Mouse (Mus musculus) embryo, embryonic 11 days (tissue): ENCODE measurements around the gene Srpk2.
A peak's percentile ranks its signal among the peaks of the same experiment; 100 is the strongest.
"Not testable (repeated sequence)": the region's sequence is repeated elsewhere in the genome, so short reads cannot be mapped to it uniquely, and the experiment has no call there.

ENCODE experiments used
- DNase-seq: peaks from one replicate; pipeline ENCODE4 v3.0.0-alpha.2; 2015

The Srpk2 gene

DNA sequence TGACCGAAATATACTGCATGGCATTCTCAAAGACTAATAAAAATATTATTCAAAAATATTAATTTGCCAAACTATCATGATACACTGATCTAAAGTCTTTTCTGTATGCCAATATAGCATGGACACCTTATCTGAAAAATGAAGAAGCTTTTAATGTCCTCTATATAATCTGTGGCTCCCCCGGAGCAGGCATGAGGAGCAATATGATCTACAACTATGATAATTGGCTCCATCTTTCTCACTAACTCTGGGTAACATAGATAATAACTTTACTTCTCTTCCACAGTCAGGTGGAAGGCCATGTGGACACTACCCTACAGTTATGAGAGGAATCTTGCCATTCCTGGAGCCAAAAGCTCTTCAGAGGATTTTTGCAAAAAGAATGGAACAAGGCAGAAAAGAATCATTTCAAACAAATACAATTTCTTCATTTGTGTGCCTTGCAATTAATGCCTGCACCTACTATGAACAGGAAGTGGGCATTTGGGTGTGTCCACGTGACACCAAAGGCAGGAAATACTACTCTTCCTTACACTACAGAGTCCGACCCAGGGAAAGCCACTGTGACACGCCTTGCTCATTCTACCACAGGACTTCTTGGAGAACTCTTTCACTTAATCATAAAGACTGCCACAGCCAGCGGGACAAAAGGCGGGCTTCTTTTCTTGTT lies 80.2 kb downstream of the Srpk2 start:
- DNase-seq, result no peak

GRCm38 (mm10) chr5:23599750-23600537 lies 84.5 kb downstream of the Srpk2 start:
- no peak for DNase-seq

GRCm38 (mm10) chr5:23599171-23599570 lies 85.2 kb downstream of the Srpk2 start:
- no peak for DNase-seq

DNA sequence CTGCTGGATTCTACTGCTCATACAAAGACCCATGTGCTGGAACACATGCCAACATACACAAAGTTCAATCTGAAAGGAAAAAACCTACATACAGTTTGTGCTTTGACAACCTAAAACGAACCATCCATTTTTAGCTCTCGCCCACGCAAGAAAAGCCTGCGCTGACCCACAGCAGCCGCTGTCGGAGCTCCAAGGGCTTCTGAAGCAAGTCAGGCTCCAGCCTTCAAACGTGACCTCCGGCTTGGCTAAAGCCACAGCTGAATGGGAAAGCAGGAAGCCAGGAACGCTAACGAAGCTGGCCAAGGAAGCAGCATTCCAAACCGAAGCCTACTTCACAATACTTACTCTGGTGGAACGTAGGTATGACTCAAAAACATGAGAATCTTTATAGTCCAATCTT lies 85.9 kb downstream of the Srpk2 start:
- no peak for DNase-seq

- no peak for DNase-seq
Observed at GRCm38 (mm10) chr5:23597999-23598398, 86.4 kb downstream of the Srpk2 start.

GRCm38 (mm10) chr5:23597260-23597864 lies 87.1 kb downstream of the Srpk2 start:
- DNase-seq, result no peak

GRCm38 (mm10) chr5:23596326-23596965 lies 88.0 kb downstream of the Srpk2 start:
- no peak for DNase-seq

- DNase-seq, result not testable (repeated sequence)
Observed at GRCm38 (mm10) chr5:23590298-23590697, 94.1 kb downstream of the Srpk2 start.

GRCm38 (mm10) chr5:23587614-23588013 lies 96.8 kb downstream of the Srpk2 start:
- no peak for DNase-seq

- DNase-seq, result no peak
Observed at GRCm38 (mm10) chr5:23586531-23587453, 97.6 kb downstream of the Srpk2 start.

DNA sequence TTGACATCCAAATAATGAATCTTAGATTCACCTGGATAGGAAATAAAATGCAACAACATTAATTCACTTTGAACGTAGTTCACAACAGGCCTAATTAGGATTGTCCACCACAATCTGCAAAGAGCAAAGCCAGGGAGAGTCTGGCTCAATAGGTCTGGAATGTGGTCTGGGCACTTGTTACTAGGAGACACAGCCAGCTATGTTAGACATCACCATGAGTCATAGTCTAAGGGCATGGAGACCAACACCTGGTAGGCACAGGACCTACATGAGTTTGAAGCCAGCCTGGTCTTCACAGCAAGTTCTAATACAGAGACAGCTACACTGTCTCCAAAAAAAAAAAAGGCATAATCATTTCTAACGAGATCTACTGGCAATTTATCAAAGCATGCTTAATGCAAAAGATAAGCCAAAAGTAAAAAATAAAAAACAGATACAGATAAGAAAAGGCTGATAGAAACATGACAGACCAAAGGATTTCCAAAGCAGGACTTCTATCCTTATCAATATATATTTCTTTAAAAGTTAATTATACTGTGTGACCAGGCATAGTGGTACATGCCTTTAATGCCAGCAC lies 102.8 kb downstream of the Srpk2 start:
- DNase-seq, result no peak

GRCm38 (mm10) chr5:23579120-23579880 lies 105.1 kb downstream of the Srpk2 start:
- DNase-seq, result no peak

- DNase-seq, result no peak
Observed at GRCm38 (mm10) chr5:23578322-23578957, 106.0 kb downstream of the Srpk2 start.

DNA sequence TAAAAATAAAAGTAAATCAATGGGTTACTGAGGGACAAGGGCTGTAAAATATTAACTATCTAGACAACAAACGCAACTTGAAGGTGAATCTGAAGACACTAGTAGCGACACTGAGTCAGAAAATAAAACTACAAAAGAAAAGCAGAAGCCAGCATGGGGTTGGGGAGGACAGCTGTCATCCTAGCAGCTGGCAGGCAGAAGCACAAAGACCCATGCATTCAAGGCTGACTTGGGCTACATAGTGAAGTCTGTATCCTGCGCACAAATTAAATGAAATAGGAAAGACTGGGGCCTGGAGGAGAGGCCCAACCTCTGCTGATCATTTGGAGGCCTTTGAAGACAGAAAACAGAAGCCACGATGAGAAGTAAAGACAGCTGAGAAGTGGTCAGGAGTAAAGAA lies 106.6 kb downstream of the Srpk2 start:
- peak; percentile 33 for DNase-seq

GRCm38 (mm10) chr5:23576336-23577094 lies 107.9 kb downstream of the Srpk2 start:
- no peak for DNase-seq

DNA sequence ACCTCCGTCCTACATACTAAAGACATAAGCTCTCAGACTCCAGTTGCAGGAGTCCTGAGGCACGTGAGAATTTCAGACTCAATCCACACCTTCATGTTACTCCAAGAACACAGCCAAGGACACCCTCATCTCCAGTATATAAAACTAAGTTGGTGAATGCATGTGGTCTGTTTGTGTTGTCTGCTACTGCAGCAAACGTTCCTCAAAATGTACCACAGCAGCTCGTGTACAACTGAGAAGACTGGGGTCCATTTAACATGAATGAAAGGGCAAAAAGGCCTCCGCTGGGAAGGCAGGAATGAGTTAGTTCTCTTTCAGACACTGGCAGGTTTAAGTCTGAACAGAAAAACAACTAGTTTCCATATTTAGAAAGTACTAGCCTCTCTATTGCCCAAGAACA lies 110.5 kb downstream of the Srpk2 start:
- no peak for DNase-seq

GRCm38 (mm10) chr5:23568188-23568587 lies 116.2 kb downstream of the Srpk2 start:
- no peak for DNase-seq

DNA sequence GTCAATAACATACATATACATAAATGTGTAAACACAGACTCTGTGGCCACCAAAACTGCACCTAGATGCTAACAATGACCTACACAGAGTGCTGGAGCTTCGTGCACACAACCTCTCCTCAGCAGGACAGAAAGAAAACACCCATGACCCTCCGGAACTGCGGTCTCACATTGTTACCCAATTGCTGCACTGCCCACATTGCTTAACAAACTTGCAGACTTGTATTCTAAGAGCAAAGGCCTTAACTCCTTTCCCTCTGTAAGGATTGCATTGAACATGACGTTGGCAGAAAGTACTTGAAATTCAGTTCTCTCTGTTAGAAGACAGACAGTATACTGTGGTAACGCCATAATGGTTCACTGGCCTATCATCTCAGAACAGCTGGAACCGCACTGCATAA lies 118.0 kb downstream of the Srpk2 start:
- no peak for DNase-seq

- DNase-seq, result no peak
Observed at GRCm38 (mm10) chr5:23562278-23563060, 121.9 kb downstream of the Srpk2 start.
